Mouse (Mus musculus): ENCODE results near the gene Cpz. TPM values are rescaled to one million over a fixed set of nuclear protein-coding genes. Genes with fewer than 3 reads are reported as not detected.

Cpz gene
- polyA plus RNA-seq, 1 experiment from 2014 or later = 4.4 TPM

DNA sequence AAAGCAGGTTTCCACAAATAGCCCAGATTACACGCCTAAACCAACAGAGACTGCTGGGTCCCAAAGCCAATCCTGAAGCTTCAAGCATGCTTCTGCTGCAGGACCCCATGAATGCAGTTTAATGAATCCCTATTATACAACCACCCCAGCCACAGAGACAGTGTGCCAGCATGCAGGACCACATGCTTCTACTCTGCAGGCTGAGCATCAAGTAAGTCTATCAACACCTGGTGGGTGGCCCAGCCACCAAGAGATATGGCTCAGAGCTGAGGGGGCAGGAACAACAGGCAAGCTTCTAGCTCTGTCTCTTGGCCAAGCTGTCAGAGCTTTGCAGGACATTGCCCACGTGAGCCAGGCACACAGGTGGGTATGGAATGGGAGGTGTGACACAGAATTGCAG lies 37.1 kb upstream of the Cpz start:
- Histone ChIP-seq H3K4me1 (replicated peaks; ENCODE audit: control insufficient read depth, insufficient read depth, low read length) (no peaks in the 10 kb centered on the region), H3K9me3 (ENCODE audit: control insufficient read depth) (no peaks in the 10 kb centered on the region), H3K36me3 (ENCODE audit: control insufficient read depth, insufficient read depth) (peaks cover 82% of the 10 kb centered on the region), H3K4me2 (replicated peaks; ENCODE audit: low read depth) (no peak overlapping the region), H3K27me3 (replicated peaks; ENCODE audit: control insufficient read depth, insufficient read depth, low read length) (no peaks in the 10 kb centered on the region), H3K4me3 (ENCODE audit: low read depth, low read length) (no peak overlapping the region), H3K9ac (ENCODE audit: low read depth, low read length) (no peak overlapping the region), H3K27ac (ENCODE audit: low read depth, low read length) (no peak overlapping the region)
- 100% methylated on average over 2 of the region's 2 CpGs for WGBS
- no peak for ATAC-seq
- no peak for TF ChIP-seq CTCF (IDR thresholded peaks at IDR 0.05; ENCODE audit: low read depth)

DNA sequence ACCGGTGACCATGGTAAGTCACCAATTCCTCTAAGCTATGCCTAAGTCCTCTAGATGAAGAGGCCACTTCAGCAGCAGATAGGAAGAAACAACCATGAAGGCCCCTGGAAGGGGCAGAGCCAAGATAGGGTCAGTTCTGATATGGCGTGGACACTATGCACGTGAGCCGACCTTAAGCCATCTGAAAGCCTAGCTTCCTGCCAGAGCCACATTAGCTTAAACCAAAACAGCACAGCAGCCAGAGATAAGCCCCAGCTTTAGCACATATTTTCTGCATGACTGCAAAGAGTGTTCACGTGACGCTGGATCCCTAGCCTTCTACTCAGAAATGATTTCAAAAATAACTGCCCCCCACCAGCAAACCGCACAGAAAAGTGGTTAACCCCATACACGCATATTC lies 33.9 kb upstream of the Cpz start:
- H3K9me3 ChIP-seq (ENCODE audit: control insufficient read depth) = no peaks in the 10 kb centered on the region
- H3K4me3 ChIP-seq (ENCODE audit: low read depth, low read length) = no peak overlapping the region
- no peak overlapping the region for H3K27ac ChIP-seq (ENCODE audit: low read depth, low read length)
- no peak for TF ChIP-seq CTCF (IDR thresholded peaks at IDR 0.05; ENCODE audit: low read depth)
- H3K4me2 ChIP-seq (replicated peaks; ENCODE audit: low read depth) = no peak overlapping the region
- no peak for ATAC-seq
- WGBS = 74% methylated on average over 8 of the region's 8 CpGs
- no peaks in the 10 kb centered on the region for H3K4me1 ChIP-seq (replicated peaks; ENCODE audit: control insufficient read depth, insufficient read depth, low read length)
- peaks cover 68% of the 10 kb centered on the region for H3K36me3 ChIP-seq (ENCODE audit: control insufficient read depth, insufficient read depth)
- no peaks in the 10 kb centered on the region for H3K27me3 ChIP-seq (replicated peaks; ENCODE audit: control insufficient read depth, insufficient read depth, low read length)
- H3K9ac ChIP-seq (ENCODE audit: low read depth, low read length) = no peak overlapping the region

DNA sequence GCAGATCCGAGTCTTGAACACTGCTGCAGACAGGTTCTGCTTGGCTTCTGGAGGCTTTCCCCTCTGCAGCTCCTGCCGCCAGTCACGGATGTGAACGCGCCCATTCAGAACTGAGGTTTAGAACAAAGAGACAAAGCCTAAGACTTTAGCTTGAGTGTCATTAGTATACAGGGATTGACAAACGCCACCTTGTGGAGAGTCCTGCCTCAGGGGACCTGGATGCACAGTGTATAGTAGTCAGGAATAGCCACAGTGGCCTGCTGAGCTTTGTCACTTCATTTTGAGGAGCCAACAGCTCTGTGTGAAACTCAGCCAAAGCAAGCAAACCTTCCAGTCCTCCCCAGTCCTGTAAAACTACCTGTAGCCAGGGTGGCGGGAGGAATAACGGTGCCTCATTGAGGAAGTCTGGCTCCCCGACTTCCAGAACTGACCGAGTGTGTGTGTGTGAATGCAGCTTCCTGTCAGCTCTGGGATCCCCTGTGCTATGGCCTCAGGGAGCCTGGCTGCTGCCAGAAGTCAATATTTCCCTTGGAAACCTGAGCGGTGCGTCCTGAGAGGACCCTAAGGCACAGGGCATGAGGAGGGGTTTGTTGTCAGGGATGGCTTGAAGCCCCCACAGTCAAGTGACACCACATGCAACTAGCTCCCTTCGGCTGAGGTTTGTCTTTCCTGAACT lies 32.6 kb upstream of the Cpz start:
- H3K4me1 ChIP-seq (replicated peaks; ENCODE audit: control insufficient read depth, insufficient read depth, low read length) = no peaks in the 10 kb centered on the region
- WGBS = 81% methylated on average over 13 of the region's 13 CpGs

DNA sequence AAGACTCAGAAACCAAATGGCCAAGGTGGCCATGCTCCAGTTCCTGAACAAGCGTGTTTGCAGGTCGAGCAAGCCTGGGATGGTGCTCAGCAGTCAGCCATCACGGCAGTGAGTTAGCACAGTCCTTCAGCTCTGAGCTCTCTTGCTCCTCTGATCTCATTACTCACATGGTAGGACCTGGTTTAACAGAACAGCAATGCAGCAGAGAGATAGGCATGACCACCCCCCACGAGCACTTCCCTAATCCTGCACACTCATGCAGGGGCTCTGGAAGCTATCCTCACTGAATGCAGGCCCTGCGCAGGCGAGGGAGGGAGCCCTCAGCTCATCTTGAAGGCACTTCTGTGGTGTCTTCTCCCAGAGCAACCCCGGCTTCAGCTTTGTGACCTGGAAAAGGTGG lies 30.9 kb upstream of the Cpz start:
- no peak for ATAC-seq
- WGBS = 89% methylated on average over 7 of the region's 7 CpGs
- no peaks in the 10 kb centered on the region for H3K27me3 ChIP-seq (replicated peaks; ENCODE audit: control insufficient read depth, insufficient read depth, low read length)
- no peaks in the 10 kb centered on the region for H3K9me3 ChIP-seq (ENCODE audit: control insufficient read depth)
- H3K27ac ChIP-seq (ENCODE audit: low read depth, low read length) = no peak overlapping the region
- no peaks in the 10 kb centered on the region; the same call in 1 of the 2 replicates for H3K4me1 ChIP-seq (replicated peaks; ENCODE audit: control insufficient read depth, insufficient read depth, low read length)
- no peak overlapping the region for H3K4me2 ChIP-seq (replicated peaks; ENCODE audit: low read depth)
- H3K9ac ChIP-seq (ENCODE audit: low read depth, low read length) = no peak overlapping the region
- H3K4me3 ChIP-seq (ENCODE audit: low read depth, low read length) = no peak overlapping the region
- TF ChIP-seq CTCF (IDR thresholded peaks at IDR 0.05; ENCODE audit: low read depth) = no peak
- peaks cover 39% of the 10 kb centered on the region for H3K36me3 ChIP-seq (ENCODE audit: control insufficient read depth, insufficient read depth)

More for the DNA sequence above, 32.6 kb upstream of the Cpz start:
- TF ChIP-seq CTCF (IDR thresholded peaks at IDR 0.05; ENCODE audit: low read depth) = peak; percentile 62
- Histone ChIP-seq H3K9me3 (ENCODE audit: control insufficient read depth) (no peaks in the 10 kb centered on the region), H3K4me3 (ENCODE audit: low read depth, low read length) (no peak overlapping the region), H3K4me2 (replicated peaks; ENCODE audit: low read depth) (no peak overlapping the region), H3K9ac (ENCODE audit: low read depth, low read length) (no peak overlapping the region), H3K27ac (ENCODE audit: low read depth, low read length) (no peak overlapping the region), H3K27me3 (replicated peaks; ENCODE audit: control insufficient read depth, insufficient read depth, low read length) (no peaks in the 10 kb centered on the region), H3K36me3 (ENCODE audit: control insufficient read depth, insufficient read depth) (peaks cover 56% of the 10 kb centered on the region)
- ATAC-seq = no peak

DNA sequence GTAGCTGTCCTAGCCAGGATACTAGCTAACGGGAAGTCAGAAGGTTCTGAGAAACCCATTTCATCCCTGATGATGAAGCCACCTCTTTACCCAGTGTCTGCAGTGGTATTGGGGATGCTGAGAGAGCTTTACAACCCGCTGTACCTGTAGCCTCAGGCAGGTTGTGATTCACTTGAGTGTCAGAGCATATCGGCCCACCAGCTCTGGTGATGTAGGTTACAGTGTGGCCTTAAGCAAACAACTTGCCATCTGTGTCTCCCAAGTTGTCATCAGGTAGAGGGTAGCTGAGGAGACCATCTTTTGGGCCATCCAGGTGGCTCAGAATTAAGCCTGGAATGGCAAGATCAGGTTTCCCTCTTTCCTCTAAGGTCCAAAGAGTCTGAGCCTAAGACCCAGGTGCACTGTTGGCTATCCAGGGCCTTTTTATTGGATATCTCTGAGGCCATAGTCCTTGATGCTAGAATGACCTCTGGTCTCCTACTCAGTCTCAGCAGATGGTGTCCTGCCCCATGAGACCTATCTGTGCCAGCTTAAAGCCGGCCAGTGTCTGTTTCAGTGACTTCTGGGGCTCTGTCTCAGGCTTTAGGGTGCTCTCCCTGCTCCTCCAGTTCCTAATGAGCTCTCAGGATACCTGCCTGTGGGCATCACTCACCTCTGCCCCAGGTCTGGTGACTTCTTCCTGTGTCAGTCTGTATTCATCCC lies 27.5 kb upstream of the Cpz start:
- Histone ChIP-seq H3K9me3 (ENCODE audit: control insufficient read depth) (no peaks in the 10 kb centered on the region), H3K27ac (ENCODE audit: low read depth, low read length) (no peak overlapping the region), H3K4me2 (replicated peaks; ENCODE audit: low read depth) (no peak overlapping the region), H3K4me3 (ENCODE audit: low read depth, low read length) (no peak overlapping the region), H3K27me3 (replicated peaks; ENCODE audit: control insufficient read depth, insufficient read depth, low read length) (no peaks in the 10 kb centered on the region), H3K4me1 (replicated peaks; ENCODE audit: control insufficient read depth, insufficient read depth, low read length) (no peaks in the 10 kb centered on the region; the same call in 1 of the 2 replicates), H3K36me3 (ENCODE audit: control insufficient read depth, insufficient read depth) (peaks cover 18% of the 10 kb centered on the region; the same call in 1 of the 2 replicates), H3K9ac (ENCODE audit: low read depth, low read length) (no peak overlapping the region)
- no peak for TF ChIP-seq CTCF (IDR thresholded peaks at IDR 0.05; ENCODE audit: low read depth)
- 87% methylated on average over 4 of the region's 4 CpGs for WGBS
- no peak for ATAC-seq

DNA sequence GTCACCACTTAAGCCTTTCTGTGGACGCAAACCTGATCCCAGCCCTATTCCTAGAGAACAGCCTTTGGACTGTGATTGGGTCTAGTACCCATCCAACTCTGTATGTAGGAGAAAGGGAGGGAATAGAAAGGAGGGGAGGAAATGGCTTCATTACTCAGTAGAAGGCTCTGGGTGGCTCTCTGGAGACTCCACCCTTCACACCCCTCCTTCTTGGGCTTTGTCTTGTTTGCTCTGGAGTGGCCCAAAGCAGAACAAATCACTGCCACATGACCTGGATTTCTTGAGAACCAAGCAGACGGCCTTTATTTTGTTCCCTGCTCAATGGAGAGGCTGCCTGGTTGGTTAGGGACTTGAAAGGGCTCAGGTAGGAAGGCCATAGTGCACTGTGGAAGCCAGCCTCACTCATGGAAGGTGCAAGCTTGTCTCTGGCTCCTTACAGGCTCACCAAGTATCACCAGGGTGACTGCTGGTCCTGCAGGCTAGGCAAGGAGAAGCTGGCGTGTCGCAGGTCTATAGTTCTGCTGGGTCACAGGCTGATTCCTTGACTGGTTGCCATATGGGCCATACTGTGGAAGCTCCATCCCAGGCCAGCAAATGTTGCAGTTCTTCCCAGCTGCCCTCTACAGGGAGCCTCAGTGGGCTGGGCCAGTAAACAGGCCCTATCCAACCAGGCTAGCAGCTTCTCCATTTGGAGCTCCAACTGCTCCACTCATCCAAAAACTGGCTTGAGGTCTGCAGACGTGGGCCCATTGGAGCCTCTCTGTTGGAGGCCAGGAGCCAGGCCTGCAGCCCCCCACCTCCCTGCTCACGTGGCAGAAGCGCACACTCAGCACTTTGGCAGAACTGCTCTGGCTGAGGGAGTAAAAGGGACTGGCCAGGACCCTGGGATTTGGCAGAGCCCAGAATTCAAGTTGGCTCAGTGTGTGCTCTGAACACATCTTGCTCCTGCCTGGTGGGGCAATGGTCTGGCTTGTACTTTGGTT lies 26.6 kb upstream of the Cpz start:
- no peak for TF ChIP-seq CTCF (IDR thresholded peaks at IDR 0.05; ENCODE audit: low read depth)

More for the DNA sequence above, 26.6 kb upstream of the Cpz start:
- Histone ChIP-seq H3K9ac (ENCODE audit: low read depth, low read length) (no peak overlapping the region), H3K27ac (ENCODE audit: low read depth, low read length) (no peak overlapping the region), H3K4me1 (replicated peaks; ENCODE audit: control insufficient read depth, insufficient read depth, low read length) (no peaks in the 10 kb centered on the region; the same call in 1 of the 2 replicates), H3K27me3 (replicated peaks; ENCODE audit: control insufficient read depth, insufficient read depth, low read length) (no peaks in the 10 kb centered on the region), H3K4me2 (replicated peaks; ENCODE audit: low read depth) (no peak overlapping the region), H3K4me3 (ENCODE audit: low read depth, low read length) (no peak overlapping the region), H3K36me3 (ENCODE audit: control insufficient read depth, insufficient read depth) (peaks cover 10% of the 10 kb centered on the region; the same call in 1 of the 2 replicates), H3K9me3 (ENCODE audit: control insufficient read depth) (no peaks in the 10 kb centered on the region)
- 42% methylated on average over 7 of the region's 7 CpGs for WGBS
- peak; percentile 62 for ATAC-seq
